Mouse (Mus musculus) embryonic facial prominence, embryonic 12.5 days (tissue): ENCODE measurements at regions not wholly inside any gene's neighbourhood (a gene's known extent, or its start where the extent isn't known, plus 50 kb on each side); places are given as distances from the start of the nearest gene placed in this dataset.

Source experiments
- ATAC-seq: fragments of 200-750 bp; cut with Nextera tagmentation; 2 replicates; pipeline ENCODE4 v1.8.0; 2017; ENCODE audit not compliant: insufficient number of reproducible peaks, insufficient read depth, low FRiP score, low TSS enrichment
- H3K27ac ChIP-seq: fragments of 300-500 bp; sonication (generic); 2 replicates; pipeline ENCODE4 v1.5.1; 2016; ENCODE audit warnings: mild to moderate bottlenecking
- H3K27me3 ChIP-seq: fragments of 300-500 bp; sonication (generic); 2 replicates; pipeline ENCODE4 v1.6.1; 2016; ENCODE audit warnings: mild to moderate bottlenecking, moderate library complexity
- H3K36me3 ChIP-seq: fragments of 300-500 bp; sonication (generic); 2 replicates; pipeline ENCODE4 v1.6.1; 2016; ENCODE audit warnings: mild to moderate bottlenecking
- H3K4me1 ChIP-seq: fragments of 300-500 bp; sonication (generic); 2 replicates; pipeline ENCODE4 v1.6.1; 2016
- H3K4me2 ChIP-seq: fragments of 300-500 bp; sonication (generic); replicated peaks from 2 replicates; pipeline ENCODE4 v1.6.1; 2016; ENCODE audit warnings: mild to moderate bottlenecking, moderate library complexity
- H3K4me3 ChIP-seq: fragments of 300-500 bp; sonication (generic); 2 replicates; pipeline ENCODE4 v1.5.1; 2016; ENCODE audit warnings: mild to moderate bottlenecking
- H3K9ac ChIP-seq: fragments of 300-500 bp; sonication (generic); 2 replicates; pipeline ENCODE4 v1.6.1; 2016; ENCODE audit warnings: mild to moderate bottlenecking, moderate library complexity
- H3K9me3 ChIP-seq: fragments of 300-500 bp; sonication (generic); 2 replicates; pipeline ENCODE4 v1.6.1; 2016; ENCODE audit warnings: mild to moderate bottlenecking, moderate library complexity
- WGBS: fragments of 180-500 bp; shearing (Covaris S2); methylation state at CpG from one replicate; pipeline ENCODE4 v1.1.7; 2016; 5-methylcytosine and 5-hydroxymethylcytosine counted together

DNA sequence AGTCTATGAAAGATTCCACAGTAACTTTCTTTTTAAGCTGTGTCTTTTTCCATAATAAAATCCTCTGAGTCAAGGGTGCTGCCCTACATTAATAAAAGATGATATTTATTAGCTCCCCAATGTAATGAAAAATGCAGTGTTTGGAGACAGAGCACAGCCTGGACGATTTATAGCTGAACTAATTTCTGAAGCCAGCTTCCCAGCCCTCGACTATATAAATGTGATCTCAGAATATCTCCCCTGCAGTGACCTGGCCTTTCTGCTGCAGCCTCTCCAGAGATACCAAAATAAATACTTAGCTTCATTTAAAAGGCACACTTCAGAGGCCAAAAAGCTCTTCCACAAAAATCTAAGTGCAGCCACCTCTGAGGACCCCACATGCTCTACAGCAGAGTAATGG lies 534.7 kb downstream of the Zfp619 start:
- no peak overlapping the region for H3K4me2 ChIP-seq
- no peak overlapping the region for H3K4me3 ChIP-seq
- no peaks in the 10 kb centered on the region for H3K4me1 ChIP-seq
- H3K36me3 ChIP-seq, result no peaks in the 10 kb centered on the region
- H3K27ac ChIP-seq, result no peak overlapping the region
- ATAC-seq, result no peak
- H3K27me3 ChIP-seq, result no peaks in the 10 kb centered on the region
- no peaks in the 10 kb centered on the region for H3K9me3 ChIP-seq
- H3K9ac ChIP-seq, result no peak overlapping the region
- WGBS, result 64% methylated on average over 2 of the region's 2 CpGs

DNA sequence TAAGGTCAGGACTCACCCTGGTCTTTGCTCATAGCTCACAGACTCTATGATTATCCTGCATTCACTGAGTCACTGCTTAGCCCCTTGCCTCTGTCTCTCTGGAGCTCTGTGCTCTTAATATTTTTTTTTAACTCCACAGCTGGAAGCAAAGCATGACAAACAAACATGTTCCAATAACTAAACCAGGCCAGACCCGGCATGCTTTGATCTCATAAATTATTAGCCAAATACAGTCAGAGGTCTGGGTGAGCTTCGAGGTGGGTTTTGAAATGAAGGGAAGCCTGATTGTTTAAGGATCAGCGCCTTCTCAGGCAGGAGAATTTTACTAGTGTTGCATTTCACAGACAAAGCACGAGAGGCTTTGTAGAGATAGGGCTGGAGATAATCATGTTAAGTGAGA lies 541.3 kb downstream of the Zfp619 start:
- Histone ChIP-seq H3K4me1 (no peaks in the 10 kb centered on the region), H3K4me3 (no peak overlapping the region), H3K36me3 (no peaks in the 10 kb centered on the region), H3K4me2 (no peak overlapping the region), H3K27ac (no peak overlapping the region), H3K9me3 (no peaks in the 10 kb centered on the region), H3K9ac (no peak overlapping the region), H3K27me3 (no peaks in the 10 kb centered on the region)
- no peak for ATAC-seq
- WGBS, result 65% methylated on average over 4 of the region's 4 CpGs

DNA sequence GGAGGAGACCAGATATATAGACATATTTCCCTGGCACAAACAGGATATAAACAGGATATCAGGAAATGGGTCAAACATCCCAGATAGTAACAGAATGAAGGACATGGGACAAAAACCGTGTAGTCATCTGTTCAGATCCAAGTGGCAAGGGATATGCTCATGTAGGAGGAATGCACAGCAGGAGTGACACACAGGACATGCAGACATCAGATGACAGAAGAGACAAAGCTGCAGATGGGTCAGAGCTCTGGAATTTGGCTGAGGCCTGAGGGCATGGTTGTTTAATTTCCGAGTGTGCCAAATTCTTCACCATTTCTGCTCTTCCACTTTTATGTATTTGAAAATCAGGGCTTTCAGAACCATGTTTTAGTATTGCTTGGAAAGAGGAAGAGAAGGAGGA lies 547.1 kb downstream of the Zfp619 start:
- Histone ChIP-seq H3K27me3 (no peaks in the 10 kb centered on the region), H3K36me3 (no peaks in the 10 kb centered on the region), H3K9me3 (no peaks in the 10 kb centered on the region), H3K4me2 (no peak overlapping the region), H3K9ac (no peak overlapping the region), H3K4me1 (no peaks in the 10 kb centered on the region), H3K4me3 (no peak overlapping the region), H3K27ac (no peak overlapping the region)
- no peak for ATAC-seq
- WGBS, result 27% methylated on average over 2 of the region's 2 CpGs

DNA sequence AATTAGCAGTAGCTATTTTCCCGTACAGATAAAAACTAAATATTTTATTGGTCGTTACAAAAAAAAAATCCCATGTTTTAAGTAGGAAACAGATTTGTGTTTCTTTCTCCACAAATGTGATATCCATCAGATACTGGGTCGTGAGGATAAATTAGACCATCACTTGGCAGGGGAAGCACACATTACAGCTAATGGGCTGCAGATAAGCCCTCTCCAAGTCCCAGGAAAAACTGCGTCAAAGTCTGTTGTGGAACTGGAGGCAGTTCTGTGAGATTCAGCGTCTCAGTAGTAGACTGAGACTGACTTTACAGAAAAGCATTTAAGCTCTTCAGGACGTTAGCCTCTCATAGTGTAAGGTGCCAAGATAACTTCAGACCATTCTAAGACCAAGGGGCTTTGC lies 548.0 kb downstream of the Zfp619 start:
- H3K4me2 ChIP-seq, result no peak overlapping the region
- no peak overlapping the region for H3K27ac ChIP-seq
- H3K4me3 ChIP-seq, result no peak overlapping the region
- WGBS, result 65% methylated on average over 6 of the region's 6 CpGs
- H3K9ac ChIP-seq, result no peak overlapping the region
- H3K36me3 ChIP-seq, result no peaks in the 10 kb centered on the region
- no peaks in the 10 kb centered on the region for H3K4me1 ChIP-seq
- H3K9me3 ChIP-seq, result no peaks in the 10 kb centered on the region
- ATAC-seq, result no peak
- H3K27me3 ChIP-seq, result no peaks in the 10 kb centered on the region

DNA sequence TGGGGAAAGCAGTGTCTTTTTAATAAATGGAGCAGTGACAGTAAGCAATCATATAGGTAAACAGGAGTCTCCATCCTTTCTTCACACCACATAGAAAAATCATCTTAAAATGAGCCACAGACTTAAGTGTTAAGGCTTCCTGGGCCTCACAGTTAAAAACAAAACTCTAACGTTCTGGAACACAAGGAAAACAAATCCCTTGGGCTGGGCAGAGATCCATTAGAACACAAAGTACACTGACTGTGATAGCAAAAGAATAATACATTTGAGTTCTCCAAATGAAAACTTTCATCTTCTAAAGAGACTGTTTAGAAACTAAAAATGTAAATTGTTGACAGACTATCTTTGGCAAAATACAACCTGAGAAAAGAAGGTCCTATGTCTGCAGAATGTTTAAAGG lies 549.8 kb downstream of the Zfp619 start:
- Histone ChIP-seq H3K36me3 (no peaks in the 10 kb centered on the region), H3K27ac (no peak overlapping the region), H3K9ac (no peak overlapping the region), H3K4me2 (no peak overlapping the region), H3K4me3 (no peak overlapping the region), H3K27me3 (no peaks in the 10 kb centered on the region), H3K4me1 (no peaks in the 10 kb centered on the region), H3K9me3 (no peaks in the 10 kb centered on the region)
- ATAC-seq, result no peak
- WGBS, result 56% methylated on average over 1 of the region's 1 CpGs

DNA sequence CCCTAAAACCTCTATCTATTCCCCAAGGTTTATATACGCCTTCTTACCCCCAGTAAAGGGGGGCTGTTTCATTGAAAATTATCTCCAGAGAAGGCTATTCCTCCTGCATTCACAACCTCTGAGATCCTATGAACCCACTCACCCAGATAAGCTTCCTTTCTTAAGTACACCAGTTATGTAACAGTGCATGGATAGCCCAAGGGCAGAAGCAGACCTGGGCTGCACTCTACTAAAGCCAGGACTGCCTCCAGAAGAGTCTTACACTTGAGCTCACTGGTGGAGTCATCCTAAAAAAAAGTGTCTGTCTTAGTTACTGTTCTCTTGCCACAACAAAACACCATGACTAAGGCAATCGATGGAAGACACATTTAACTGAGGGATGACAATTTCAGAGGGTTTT lies 553.7 kb downstream of the Zfp619 start:
- ATAC-seq, result no peak
- Histone ChIP-seq H3K4me1 (no peaks in the 10 kb centered on the region), H3K27me3 (no peaks in the 10 kb centered on the region), H3K27ac (no peak overlapping the region), H3K9me3 (no peaks in the 10 kb centered on the region), H3K36me3 (no peaks in the 10 kb centered on the region), H3K4me2 (no peak overlapping the region), H3K4me3 (no peak overlapping the region), H3K9ac (no peak overlapping the region)
- 83% methylated on average over 2 of the region's 2 CpGs for WGBS

DNA sequence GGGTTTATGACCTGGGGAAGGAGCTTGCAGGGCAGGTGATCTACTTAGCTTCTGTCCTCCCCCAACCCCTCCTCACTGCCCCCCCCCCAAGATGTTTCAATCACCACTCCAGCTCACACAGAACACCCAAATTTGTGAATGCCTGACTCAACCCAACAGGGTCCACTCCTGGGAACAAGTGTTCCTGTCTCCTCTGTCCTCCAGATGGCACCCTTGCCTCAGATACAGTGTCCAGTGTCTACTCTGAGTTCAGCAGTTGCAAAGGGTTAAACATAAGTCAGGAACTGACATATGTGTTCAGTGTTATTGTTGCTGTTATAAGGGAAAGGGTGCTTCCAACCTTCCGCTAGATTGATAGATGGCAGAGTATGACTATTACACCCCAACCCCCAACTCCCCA lies 554.9 kb downstream of the Zfp619 start:
- H3K4me1 ChIP-seq, result no peaks in the 10 kb centered on the region
- no peaks in the 10 kb centered on the region for H3K27me3 ChIP-seq
- H3K27ac ChIP-seq, result no peak overlapping the region
- no peak overlapping the region for H3K4me2 ChIP-seq
- H3K36me3 ChIP-seq, result no peaks in the 10 kb centered on the region
- H3K9ac ChIP-seq, result no peak overlapping the region
- no peak overlapping the region for H3K4me3 ChIP-seq
- no peaks in the 10 kb centered on the region for H3K9me3 ChIP-seq
- 57% methylated on average over 1 of the region's 1 CpGs for WGBS
- ATAC-seq, result no peak

DNA sequence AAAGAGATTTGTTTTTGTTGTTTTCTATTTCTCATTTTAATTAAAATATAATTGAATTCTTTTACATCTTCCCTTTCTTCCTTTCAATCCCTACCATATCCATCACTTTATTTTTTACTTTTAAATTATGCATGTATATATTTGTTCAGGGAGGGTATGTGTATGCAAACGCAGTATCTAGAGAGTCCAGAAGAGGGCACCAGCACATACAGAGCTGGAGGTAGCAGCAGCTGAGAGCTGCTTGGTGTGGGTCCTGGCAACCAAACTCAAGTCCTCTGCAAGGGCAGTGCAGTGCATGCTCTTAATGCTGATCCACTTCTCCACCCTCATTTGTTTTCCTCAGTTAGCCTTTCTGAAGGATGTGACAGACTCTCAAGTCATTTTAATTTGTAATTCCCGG lies 568.7 kb downstream of the Zfp619 start:
- H3K27me3 ChIP-seq, result no peaks in the 10 kb centered on the region
- no peaks in the 10 kb centered on the region for H3K4me1 ChIP-seq
- no peak overlapping the region for H3K4me3 ChIP-seq
- H3K4me2 ChIP-seq, result no peak overlapping the region
- WGBS, result 55% methylated on average over 2 of the region's 2 CpGs
- H3K9me3 ChIP-seq, result no peaks in the 10 kb centered on the region
- ATAC-seq, result no peak
- H3K9ac ChIP-seq, result no peak overlapping the region
- H3K36me3 ChIP-seq, result no peaks in the 10 kb centered on the region
- no peak overlapping the region for H3K27ac ChIP-seq

DNA sequence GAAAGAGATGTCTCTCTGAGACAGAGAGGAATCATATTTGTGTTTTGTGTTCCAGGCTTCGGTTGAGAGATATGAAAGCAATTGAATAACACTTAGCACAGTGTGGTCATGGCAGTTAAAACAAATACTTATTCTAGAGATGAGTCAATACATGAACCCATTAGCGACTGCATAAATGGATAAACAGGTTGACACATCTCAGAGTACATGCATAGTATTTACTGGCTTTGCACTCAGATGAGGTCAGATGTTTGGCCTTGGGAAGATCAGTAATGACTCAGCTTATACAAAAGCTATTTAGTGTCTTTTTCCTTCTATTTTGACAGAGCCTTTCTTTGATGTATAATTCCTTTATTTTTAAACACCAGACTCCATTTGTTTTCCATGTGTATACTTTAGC lies 579.5 kb downstream of the Zfp619 start:
- Histone ChIP-seq H3K9ac (no peak overlapping the region), H3K4me3 (no peak overlapping the region), H3K36me3 (no peaks in the 10 kb centered on the region), H3K27ac (no peak overlapping the region), H3K4me2 (no peak overlapping the region), H3K9me3 (no peaks in the 10 kb centered on the region), H3K27me3 (no peaks in the 10 kb centered on the region), H3K4me1 (no peaks in the 10 kb centered on the region)
- WGBS, result 85% methylated on average over 2 of the region's 2 CpGs
- no peak for ATAC-seq

DNA sequence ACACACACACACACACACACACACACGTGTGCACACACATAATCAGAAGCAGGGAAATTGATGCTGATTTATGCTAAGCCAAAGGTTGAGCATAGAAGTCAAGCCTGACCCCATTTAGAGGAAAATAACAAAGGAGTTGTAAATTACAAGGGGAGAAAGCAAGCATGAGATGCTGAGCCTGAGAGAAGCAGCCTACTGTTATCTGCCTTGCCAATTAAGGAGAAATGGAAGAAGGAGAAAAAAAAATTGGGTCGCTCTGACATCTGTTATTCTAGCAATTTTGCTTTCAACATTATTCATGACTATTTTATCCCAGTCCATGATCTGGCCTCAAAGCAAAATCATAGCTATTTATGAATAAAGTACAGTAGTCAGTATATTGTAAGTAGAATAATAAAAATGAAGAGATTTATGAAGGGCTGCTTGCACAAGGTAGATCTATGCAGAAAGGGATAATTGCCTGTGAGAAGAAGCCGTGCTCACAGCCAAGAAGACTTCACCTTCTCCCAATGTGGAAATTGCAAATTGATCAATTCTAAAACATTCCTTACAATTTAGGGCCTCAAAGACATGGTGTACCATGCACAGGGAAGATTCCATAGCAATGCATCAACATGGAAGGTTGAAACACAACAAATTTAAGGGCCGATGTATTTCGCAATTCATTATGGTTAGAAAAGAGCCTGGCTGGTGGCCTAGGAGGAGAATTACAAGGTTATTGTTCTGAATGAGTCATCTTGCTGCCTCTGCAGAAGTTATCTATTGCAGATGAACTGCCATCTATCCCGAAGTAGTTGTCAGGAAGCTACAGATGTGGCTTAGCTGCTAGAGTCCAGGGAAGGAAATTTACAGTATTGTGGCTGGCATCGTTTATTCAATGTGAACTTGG lies 585.7 kb downstream of the Zfp619 start:
- Histone ChIP-seq H3K4me1 (no peaks in the 10 kb centered on the region), H3K9ac (no peak overlapping the region), H3K9me3 (no peaks in the 10 kb centered on the region), H3K27ac (no peak overlapping the region), H3K4me3 (no peak overlapping the region), H3K4me2 (no peak overlapping the region), H3K36me3 (no peaks in the 10 kb centered on the region), H3K27me3 (no peaks in the 10 kb centered on the region)
- ATAC-seq, result no peak
- WGBS, result 90% methylated on average over 7 of the region's 7 CpGs

DNA sequence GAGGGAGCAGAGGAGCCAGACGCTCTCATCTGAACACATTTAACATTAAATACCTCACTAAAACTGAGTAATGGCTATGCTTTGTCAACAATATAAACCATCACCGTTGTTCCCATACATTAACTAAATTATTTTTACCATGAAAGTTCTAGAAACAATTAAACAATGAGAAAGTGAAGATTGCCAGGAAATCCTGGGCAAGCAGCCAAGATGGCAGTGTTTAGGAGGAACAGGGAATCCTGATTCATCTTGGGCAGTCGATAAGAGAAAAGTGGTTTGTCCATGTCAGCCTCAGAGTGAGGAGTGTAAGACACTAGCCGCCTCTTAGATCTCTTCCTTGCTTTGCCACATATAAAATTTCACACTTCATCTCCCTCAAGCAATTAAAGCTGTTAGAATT lies 625.3 kb downstream of the Zfp619 start:
- Histone ChIP-seq H3K4me1 (no peaks in the 10 kb centered on the region), H3K27me3 (no peaks in the 10 kb centered on the region), H3K27ac (no peak overlapping the region), H3K9me3 (no peaks in the 10 kb centered on the region), H3K4me2 (no peak overlapping the region), H3K36me3 (no peaks in the 10 kb centered on the region), H3K4me3 (no peak overlapping the region), H3K9ac (no peak overlapping the region)
- ATAC-seq, result no peak
- 85% methylated on average over 4 of the region's 4 CpGs for WGBS

DNA sequence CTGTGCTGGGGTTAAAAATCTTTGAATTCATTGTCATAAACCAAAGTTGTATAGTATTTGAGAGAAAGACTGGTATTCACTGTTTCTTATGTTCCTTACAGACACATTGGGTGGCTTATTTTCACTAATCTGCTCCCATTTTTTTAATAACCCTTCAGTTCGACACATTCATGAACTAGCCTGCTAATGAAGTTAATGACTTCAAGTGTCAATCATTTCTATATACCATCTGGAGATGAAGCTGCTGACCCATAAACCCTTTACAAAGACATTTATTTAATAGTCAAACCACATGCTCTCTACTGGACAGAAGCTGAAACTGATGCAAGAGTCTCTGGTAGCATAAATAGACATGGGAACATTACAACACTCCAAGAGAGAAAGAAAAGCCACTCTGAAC lies 626.9 kb downstream of the Zfp619 start:
- Histone ChIP-seq H3K36me3 (no peaks in the 10 kb centered on the region), H3K9me3 (no peaks in the 10 kb centered on the region), H3K27me3 (no peaks in the 10 kb centered on the region), H3K4me2 (no peak overlapping the region), H3K9ac (no peak overlapping the region), H3K4me1 (no peaks in the 10 kb centered on the region), H3K27ac (no peak overlapping the region), H3K4me3 (no peak overlapping the region)
- WGBS, result 76% methylated on average over 1 of the region's 1 CpGs
- ATAC-seq, result no peak
